Mouse (Mus musculus) cerebellum, postnatal 10 days (tissue): ENCODE results near the gene Fbxw21.

Experiments
- DNase-seq, 2 experiments: peaks; one replicate each; pipeline ENCODE4 v3.0.0; 2021; ENCODE audit warnings: mixed read lengths in 2 of 2

Fbxw21 gene

GRCm38 (mm10) chr9:109111101-109111500 lies 50.7 kb downstream of the Fbxw21 start:
- DNase-seq = no peak

GRCm38 (mm10) chr9:109110240-109110639 lies 51.6 kb downstream of the Fbxw21 start:
- DNase-seq = no peak

GRCm38 (mm10) chr9:109107341-109107740 lies 54.5 kb downstream of the Fbxw21 start:
- no peak for DNase-seq

GRCm38 (mm10) chr9:109105648-109106047 lies 56.2 kb downstream of the Fbxw21 start:
- DNase-seq = no peak

- peak; percentile 50 to 66 for DNase-seq
Measured at GRCm38 (mm10) chr9:109105011-109105410, 56.8 kb downstream of the Fbxw21 start.

- DNase-seq = no peak
Measured at GRCm38 (mm10) chr9:109104083-109104482, 57.8 kb downstream of the Fbxw21 start.

GRCm38 (mm10) chr9:109103250-109103649 lies 58.6 kb downstream of the Fbxw21 start:
- peak in 1 of 2 experiments; percentile 27 for DNase-seq

- DNase-seq = no peak
Measured at GRCm38 (mm10) chr9:109102541-109102940, 59.3 kb downstream of the Fbxw21 start.

GRCm38 (mm10) chr9:109101933-109102445 lies 59.9 kb downstream of the Fbxw21 start:
- DNase-seq = no peak

GRCm38 (mm10) chr9:109100307-109100928 lies 61.4 kb downstream of the Fbxw21 start:
- no peak for DNase-seq

- peak; percentile 47 to 70 for DNase-seq
Measured at GRCm38 (mm10) chr9:109098969-109099368, 62.9 kb downstream of the Fbxw21 start.

- DNase-seq = no peak
Measured at GRCm38 (mm10) chr9:109098366-109098765, 63.5 kb downstream of the Fbxw21 start.

GRCm38 (mm10) chr9:109097831-109098230 lies 64.0 kb downstream of the Fbxw21 start:
- DNase-seq = peak; percentile 68 to 80

- DNase-seq = no peak
Measured at GRCm38 (mm10) chr9:109097291-109097690, 64.5 kb downstream of the Fbxw21 start.

- no peak for DNase-seq
Measured at GRCm38 (mm10) chr9:109096856-109097255, 65.0 kb downstream of the Fbxw21 start.

GRCm38 (mm10) chr9:109096251-109096661 lies 65.6 kb downstream of the Fbxw21 start:
- peak; percentile 53 to 57 for DNase-seq

- peak; percentile 86 to 91 for DNase-seq
Measured at GRCm38 (mm10) chr9:109095137-109095982, 66.5 kb downstream of the Fbxw21 start, which contains the start of gene Plxnb1. TSS of gene Plxnb1 (plus strand) at chr9:109095389.

GRCm38 (mm10) chr9:109094553-109095136 lies 67.2 kb downstream of the Fbxw21 start:
- no peak for DNase-seq

GRCm38 (mm10) chr9:109093786-109094552 lies 67.9 kb downstream of the Fbxw21 start:
- peak; percentile 51 to 57 for DNase-seq

- no peak for DNase-seq
Measured at GRCm38 (mm10) chr9:109092799-109093198, 69.0 kb downstream of the Fbxw21 start.

- DNase-seq = no peak
Measured at GRCm38 (mm10) chr9:109091802-109092201, 70.0 kb downstream of the Fbxw21 start.

GRCm38 (mm10) chr9:109090446-109090845 lies 71.4 kb downstream of the Fbxw21 start:
- DNase-seq = no peak
